Mouse (Mus musculus): Measurements from ENCODE around the gene Cab39. TPM values are rescaled to one million over a fixed set of nuclear protein-coding genes. Genes with fewer than 3 reads are reported as not detected.
A peak's percentile ranks its signal among the peaks of the same experiment; 100 is the strongest.
"Not testable (repeated sequence)": the region's sequence is repeated elsewhere in the genome, so short reads cannot be mapped to it uniquely, and the experiment has no call there.

Gene Cab39
- total and polyA plus RNA-seq, 3 experiments: 41.8 to 208 (median 147) TPM

DNA sequence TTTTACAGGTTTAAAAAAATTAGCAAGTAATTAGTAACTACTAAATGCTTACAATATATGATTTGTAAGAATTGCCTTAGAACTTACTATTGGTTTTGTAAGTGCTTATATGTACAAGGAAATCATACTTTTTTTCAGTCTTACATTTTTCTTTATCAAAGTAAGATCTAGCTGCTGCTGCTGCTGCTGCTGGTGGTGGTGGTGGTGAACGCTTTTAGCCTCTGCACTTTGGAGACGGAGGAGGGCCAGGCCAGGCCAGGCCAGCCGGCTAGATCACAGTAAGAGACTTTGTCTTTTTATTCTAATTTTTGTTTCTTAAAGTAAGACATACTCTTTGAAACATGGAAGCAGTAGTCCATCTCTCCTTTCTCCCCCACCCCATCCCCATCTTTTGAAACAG lies 2.0 kb downstream of the Cab39 start:
- no peaks in the 10 kb centered on the region for H3K9me3 ChIP-seq (replicated peaks)
- DNase-seq (ENCODE audit: low spot score): no peak
- TF ChIP-seq CTCF (IDR thresholded peaks at IDR 0.05; ENCODE audit: low read depth, low read length) (no peak), GATA2 (IDR thresholded peaks at IDR 0.05; ENCODE audit: borderline replicate concordance, low read depth, low read length) (no peak), GATA1 (IDR thresholded peaks at IDR 0.05; ENCODE audit: borderline replicate concordance, low read length) (no peak), POLR2AphosphoS5 (IDR thresholded peaks at IDR 0.05; ENCODE audit: insufficient replicate concordance, low read depth, low read length) (no peak), TAL1 (conservative IDR thresholded peaks at IDR 0.05; ENCODE audit: low read depth, low read length) (no peak)
- peaks cover 40% of the 10 kb centered on the region for H3K4me1 ChIP-seq (ENCODE audit: insufficient read depth, low read depth, low read length)
- peaks cover 30% of the 10 kb centered on the region for H3K36me3 ChIP-seq (replicated peaks)
- no peak for ATAC-seq (ENCODE audit: extremely low read depth, insufficient number of reproducible peaks, low FRiP score, poor library complexity, severe bottlenecking)
- H3K4me3 ChIP-seq (ENCODE audit: low read depth, low read length): peak overlapping the region; percentile 55; the same call in 1 of the 2 replicates
- H3K27me3 ChIP-seq (ENCODE audit: insufficient read depth, low read length): peaks cover 8% of the 10 kb centered on the region

DNA sequence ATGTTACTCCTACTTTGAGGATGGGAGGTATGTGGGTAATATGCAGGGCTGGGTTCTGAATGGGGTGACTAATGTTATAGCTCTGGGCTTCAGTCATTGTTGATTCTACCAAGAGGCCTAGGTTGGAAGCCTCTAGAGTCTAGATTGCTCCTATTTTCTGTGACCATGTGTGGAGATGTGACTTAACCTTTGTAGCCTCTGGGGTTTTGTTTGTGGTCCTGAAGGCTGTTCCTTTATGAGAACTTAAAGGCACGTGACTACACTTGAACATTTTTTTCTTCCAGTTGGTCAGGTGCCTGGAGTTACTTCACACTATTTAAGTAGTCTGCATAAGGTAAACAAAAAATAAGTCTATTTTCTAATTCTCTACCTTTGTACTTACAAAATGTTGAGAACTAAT lies 6.5 kb downstream of the Cab39 start:
- no peak for ATAC-seq (ENCODE audit: extremely low read depth, insufficient number of reproducible peaks, low FRiP score, poor library complexity, severe bottlenecking)
- no peak for DNase-seq (ENCODE audit: low spot score)
- TF ChIP-seq POLR2AphosphoS5 (IDR thresholded peaks at IDR 0.05; ENCODE audit: insufficient replicate concordance, low read depth, low read length): no peak
- peaks cover 29% of the 10 kb centered on the region for H3K4me1 ChIP-seq (ENCODE audit: insufficient read depth, low read depth, low read length)
- H3K9me3 ChIP-seq (replicated peaks): no peaks in the 10 kb centered on the region
- no peak overlapping the region for H3K4me3 ChIP-seq (ENCODE audit: low read depth, low read length)
- H3K36me3 ChIP-seq (replicated peaks): peaks cover 51% of the 10 kb centered on the region
- no peaks in the 10 kb centered on the region for H3K27me3 ChIP-seq (ENCODE audit: insufficient read depth, low read length)

DNA sequence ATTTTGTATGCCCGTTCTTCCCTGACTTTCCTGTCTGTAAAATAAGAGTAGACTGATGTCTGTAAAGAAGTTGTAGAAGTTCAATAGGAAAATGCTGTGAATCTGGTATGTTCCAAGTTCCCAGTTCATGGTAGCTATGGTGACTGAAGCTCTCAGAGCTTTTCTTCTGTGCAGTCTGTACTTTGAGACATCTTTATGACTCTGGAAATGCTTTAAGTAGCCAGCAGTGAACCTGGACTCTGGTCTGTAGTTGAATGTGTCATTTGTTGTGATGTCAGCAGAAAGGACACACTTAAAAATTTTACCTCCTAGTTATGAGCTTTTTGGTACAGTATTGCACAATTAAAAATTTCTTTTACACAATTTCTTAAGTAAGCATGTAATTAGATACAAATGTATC lies 9.3 kb downstream of the Cab39 start:
- DNase-seq (ENCODE audit: low spot score) (no peak), ATAC-seq (ENCODE audit: extremely low read depth, insufficient number of reproducible peaks, low FRiP score, poor library complexity, severe bottlenecking) (no peak)
- peaks cover 50% of the 10 kb centered on the region for H3K36me3 ChIP-seq (replicated peaks)
- H3K27me3 ChIP-seq (ENCODE audit: insufficient read depth, low read length): no peaks in the 10 kb centered on the region
- TF ChIP-seq CTCF (IDR thresholded peaks at IDR 0.05; ENCODE audit: low read depth, low read length): no peak
- TF ChIP-seq POLR2AphosphoS5 (IDR thresholded peaks at IDR 0.05; ENCODE audit: insufficient replicate concordance, low read depth, low read length): no peak
- TF ChIP-seq GATA1 (IDR thresholded peaks at IDR 0.05; ENCODE audit: borderline replicate concordance, low read length): no peak
- peaks cover 24% of the 10 kb centered on the region for H3K4me1 ChIP-seq (ENCODE audit: insufficient read depth, low read depth, low read length)
- no peaks in the 10 kb centered on the region for H3K9me3 ChIP-seq (replicated peaks)
- no peak overlapping the region for H3K4me3 ChIP-seq (ENCODE audit: low read depth, low read length)

DNA sequence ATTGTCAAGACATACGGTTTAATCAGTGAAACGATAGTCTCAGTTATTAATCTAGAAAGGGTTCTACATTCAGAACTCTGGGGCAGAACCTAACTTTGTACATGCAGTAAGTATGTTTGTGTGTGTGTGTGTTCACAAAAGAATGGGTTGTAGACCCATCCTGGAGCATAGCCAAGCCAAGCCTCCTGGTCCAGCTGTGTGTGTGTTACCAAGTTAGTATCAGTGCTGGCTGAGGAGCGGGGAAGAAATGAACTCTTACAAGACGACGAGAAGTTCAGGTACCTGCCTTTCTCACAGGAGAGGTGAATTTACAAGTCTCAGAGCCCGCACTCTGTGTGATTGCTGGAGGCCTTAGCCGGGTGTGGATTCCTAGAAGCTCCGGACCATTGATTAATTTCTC lies 11.3 kb downstream of the Cab39 start:
- DNase-seq (ENCODE audit: low spot score): no peak

DNA sequence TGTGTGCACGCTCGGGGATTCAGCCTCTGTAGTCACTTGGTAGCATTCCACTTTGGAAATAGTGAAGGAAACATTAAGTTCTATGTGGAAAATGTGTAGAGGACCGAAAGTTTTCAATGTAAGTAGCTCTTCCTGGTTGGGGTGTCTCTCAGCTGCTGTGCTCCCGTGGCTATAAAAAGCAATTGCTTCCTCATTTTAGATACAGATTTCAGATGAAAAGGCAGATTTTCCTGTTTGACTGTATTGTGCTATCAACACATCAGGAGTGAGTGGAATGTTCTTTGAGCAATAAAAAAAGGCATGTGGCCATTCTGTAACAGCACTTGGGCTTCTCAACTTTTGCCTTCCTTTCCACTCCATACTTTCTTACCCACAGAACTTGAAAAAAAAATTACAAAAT lies 16.0 kb downstream of the Cab39 start:
- no peak for ATAC-seq (ENCODE audit: extremely low read depth, insufficient number of reproducible peaks, low FRiP score, poor library complexity, severe bottlenecking)
- Histone ChIP-seq H3K36me3 (replicated peaks) (peaks cover 35% of the 10 kb centered on the region), H3K27me3 (ENCODE audit: insufficient read depth, low read length) (no peaks in the 10 kb centered on the region), H3K9me3 (replicated peaks) (no peaks in the 10 kb centered on the region), H3K4me3 (ENCODE audit: low read depth, low read length) (no peak overlapping the region), H3K4me1 (ENCODE audit: insufficient read depth, low read depth, low read length) (peaks cover 44% of the 10 kb centered on the region)
- DNase-seq (ENCODE audit: low spot score): no peak
- no peak for TF ChIP-seq CTCF (IDR thresholded peaks at IDR 0.05; ENCODE audit: low read depth, low read length)
- no peak for TF ChIP-seq TAL1 (conservative IDR thresholded peaks at IDR 0.05; ENCODE audit: low read depth, low read length)
- no peak for TF ChIP-seq POLR2AphosphoS5 (IDR thresholded peaks at IDR 0.05; ENCODE audit: insufficient replicate concordance, low read depth, low read length)
- TF ChIP-seq GATA2 (IDR thresholded peaks at IDR 0.05; ENCODE audit: borderline replicate concordance, low read depth, low read length): no peak

More for the DNA sequence above, 11.3 kb downstream of the Cab39 start:
- Histone ChIP-seq H3K4me1 (ENCODE audit: insufficient read depth, low read depth, low read length) (peaks cover 31% of the 10 kb centered on the region), H3K27me3 (ENCODE audit: insufficient read depth, low read length) (no peaks in the 10 kb centered on the region), H3K4me3 (ENCODE audit: low read depth, low read length) (no peak overlapping the region), H3K36me3 (replicated peaks) (peaks cover 43% of the 10 kb centered on the region), H3K9me3 (replicated peaks) (no peaks in the 10 kb centered on the region)
- TF ChIP-seq GATA1 (IDR thresholded peaks at IDR 0.05; ENCODE audit: borderline replicate concordance, low read length) (no peak), CTCF (IDR thresholded peaks at IDR 0.05; ENCODE audit: low read depth, low read length) (no peak), POLR2AphosphoS5 (IDR thresholded peaks at IDR 0.05; ENCODE audit: insufficient replicate concordance, low read depth, low read length) (no peak), TAL1 (conservative IDR thresholded peaks at IDR 0.05; ENCODE audit: low read depth, low read length) (no peak), GATA2 (IDR thresholded peaks at IDR 0.05; ENCODE audit: borderline replicate concordance, low read depth, low read length) (no peak)
- ATAC-seq (ENCODE audit: extremely low read depth, insufficient number of reproducible peaks, low FRiP score, poor library complexity, severe bottlenecking): no peak

DNA sequence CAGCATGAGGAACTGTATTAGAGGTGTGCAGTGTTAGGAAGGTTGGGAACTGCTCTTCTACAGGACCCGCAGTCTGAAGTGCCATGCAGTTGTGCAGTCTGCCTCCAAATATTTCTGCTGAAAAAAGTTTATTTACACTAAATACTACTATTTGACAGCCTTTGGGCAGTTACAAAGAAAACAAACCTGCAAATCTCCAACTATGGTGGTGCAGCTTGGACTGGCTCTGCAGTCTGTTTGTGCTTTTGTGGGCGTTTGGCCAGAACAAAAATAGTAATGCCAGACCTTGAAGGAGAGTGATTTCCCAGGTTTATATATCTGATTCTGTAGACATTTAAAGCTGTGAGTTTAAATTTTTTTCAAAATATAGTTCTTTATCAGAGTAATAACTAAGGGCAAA lies 17.1 kb downstream of the Cab39 start:
- Histone ChIP-seq H3K4me1 (ENCODE audit: insufficient read depth, low read depth, low read length) (peaks cover 50% of the 10 kb centered on the region), H3K36me3 (replicated peaks) (peaks cover 33% of the 10 kb centered on the region), H3K27me3 (ENCODE audit: insufficient read depth, low read length) (no peaks in the 10 kb centered on the region), H3K4me3 (ENCODE audit: low read depth, low read length) (no peak overlapping the region), H3K9me3 (replicated peaks) (no peaks in the 10 kb centered on the region)
- ATAC-seq (ENCODE audit: extremely low read depth, insufficient number of reproducible peaks, low FRiP score, poor library complexity, severe bottlenecking): no peak
- DNase-seq (ENCODE audit: low spot score): no peak
- TF ChIP-seq TAL1 (conservative IDR thresholded peaks at IDR 0.05; ENCODE audit: low read depth, low read length) (no peak), GATA2 (IDR thresholded peaks at IDR 0.05; ENCODE audit: borderline replicate concordance, low read depth, low read length) (no peak), CTCF (IDR thresholded peaks at IDR 0.05; ENCODE audit: low read depth, low read length) (no peak), GATA1 (IDR thresholded peaks at IDR 0.05; ENCODE audit: borderline replicate concordance, low read length) (no peak), POLR2AphosphoS5 (IDR thresholded peaks at IDR 0.05; ENCODE audit: insufficient replicate concordance, low read depth, low read length) (no peak)

DNA sequence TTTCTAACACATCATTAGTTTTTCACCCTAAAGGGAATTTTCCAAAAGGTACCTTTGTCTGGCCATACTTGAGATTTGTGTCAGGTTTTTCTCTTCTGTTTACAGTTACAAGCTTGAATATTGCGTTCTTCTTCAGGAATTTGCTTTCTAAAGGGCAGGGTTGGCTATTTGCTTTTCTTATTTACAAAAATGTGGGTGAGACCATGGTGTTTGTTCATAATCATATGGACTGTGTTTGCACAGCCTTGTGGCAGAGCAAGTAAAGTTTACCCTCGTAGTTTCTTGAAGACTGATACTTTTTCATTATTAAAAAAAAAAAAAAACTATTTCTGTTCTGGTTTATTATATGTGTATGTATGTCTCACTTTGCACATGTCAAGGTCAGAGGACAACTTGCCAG lies 17.5 kb downstream of the Cab39 start:
- H3K27me3 ChIP-seq (ENCODE audit: insufficient read depth, low read length): no peaks in the 10 kb centered on the region
- H3K4me3 ChIP-seq (ENCODE audit: low read depth, low read length): no peak overlapping the region
- H3K9me3 ChIP-seq (replicated peaks): no peaks in the 10 kb centered on the region
- ATAC-seq (ENCODE audit: extremely low read depth, insufficient number of reproducible peaks, low FRiP score, poor library complexity, severe bottlenecking): no peak
- TF ChIP-seq CTCF (IDR thresholded peaks at IDR 0.05; ENCODE audit: low read depth, low read length): no peak
- no peak for TF ChIP-seq GATA2 (IDR thresholded peaks at IDR 0.05; ENCODE audit: borderline replicate concordance, low read depth, low read length)
- no peak for TF ChIP-seq TAL1 (conservative IDR thresholded peaks at IDR 0.05; ENCODE audit: low read depth, low read length)
- peaks cover 31% of the 10 kb centered on the region for H3K36me3 ChIP-seq (replicated peaks)
- DNase-seq (ENCODE audit: low spot score): no peak
- peaks cover 50% of the 10 kb centered on the region for H3K4me1 ChIP-seq (ENCODE audit: insufficient read depth, low read depth, low read length)

DNA sequence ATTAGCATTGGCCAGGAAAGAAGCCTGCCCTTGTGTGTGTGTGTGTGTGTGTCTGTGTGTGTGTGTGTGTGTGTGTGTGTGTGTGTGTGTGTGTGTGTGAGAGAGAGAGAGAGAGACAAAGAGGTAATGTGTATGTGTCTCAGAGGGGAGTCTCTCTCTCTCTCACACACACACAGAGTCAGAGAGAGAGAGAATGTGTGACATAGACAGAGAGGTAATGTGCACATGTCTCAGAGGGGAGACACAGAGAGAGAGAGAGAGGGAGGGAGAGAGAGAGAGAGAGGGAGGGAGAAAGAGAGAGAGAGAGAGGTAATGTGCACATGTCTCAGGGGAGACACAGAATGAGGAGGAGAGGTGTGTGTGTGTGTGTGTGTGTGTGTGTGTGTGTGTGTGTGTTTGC lies 21.0 kb downstream of the Cab39 start:
- not testable (repeated sequence) for H3K9me3 ChIP-seq (replicated peaks); H3K4me3 ChIP-seq (ENCODE audit: low read depth, low read length); ATAC-seq (ENCODE audit: extremely low read depth, insufficient number of reproducible peaks, low FRiP score, poor library complexity, severe bottlenecking); DNase-seq (ENCODE audit: low spot score); H3K27me3 ChIP-seq (ENCODE audit: insufficient read depth, low read length)
- Histone ChIP-seq H3K36me3 (replicated peaks) (peaks cover 41% of the 10 kb centered on the region), H3K4me1 (ENCODE audit: insufficient read depth, low read depth, low read length) (peaks cover 27% of the 10 kb centered on the region)

All from G1E (cell line).